Mouse (Mus musculus) testis, adult 2 months (tissue): ENCODE measurements at regions not wholly inside any gene's neighbourhood (a gene's known extent, or its start where the extent isn't known, plus 50 kb on each side); places are given as distances from the start of the nearest gene placed in this dataset.

Source experiments
- CTCF ChIP-seq: fragments of 200-500 bp; IDR thresholded peaks from 2 replicates; pipeline ENCODE4 v1.5.1; 2012; ENCODE audit warnings: low read depth, mild to moderate bottlenecking, inconsistent platforms, low read length, moderate library complexity; ENCODE audit not compliant: control insufficient read depth, insufficient read depth, insufficient replicate concordance
- POLR2A ChIP-seq: fragments of 200-500 bp; IDR thresholded peaks from 2 replicates; pipeline ENCODE4 v1.6.1; 2012; ENCODE audit warnings: low read depth, mild to moderate bottlenecking, inconsistent platforms, low read length, moderate library complexity; ENCODE audit not compliant: control insufficient read depth

- TF ChIP-seq POLR2A, result no peak
- TF ChIP-seq CTCF, result no peak
Observed at GRCm38 (mm10) chr13:44558051-44558450, 171.2 kb upstream of the Jarid2 start.
